Mouse (Mus musculus) liver, adult 2 months (tissue): ENCODE results near the gene Lag3.

Experiments
- CTCF ChIP-seq: fragments of 200-500 bp; IDR thresholded peaks from 2 replicates; pipeline ENCODE4 v1.5.1; 2011; ENCODE audit warnings: low read depth, low read length, control low read depth
- POLR2A ChIP-seq: fragments of 200-500 bp; IDR thresholded peaks from 2 replicates; pipeline ENCODE4 v1.6.1; 2011; ENCODE audit warnings: low read length, control low read depth; ENCODE audit not compliant: insufficient read depth; ENCODE audit errors: extremely low read depth

GRCm38 (mm10) chr6:124865766-124866362, 45.6 kb downstream of the Lag3 start:
- no peak for TF ChIP-seq CTCF
- TF ChIP-seq POLR2A: no peak
